Mouse (Mus musculus) small intestine, adult 2 months (tissue): ENCODE data around the gene Trim32.

ENCODE experiments used
- CTCF ChIP-seq: fragments of 200-500 bp; IDR thresholded peaks from 2 replicates; pipeline ENCODE4 v1.5.1; 2012; ENCODE audit warnings: low read depth, mild to moderate bottlenecking, control low read depth, inconsistent platforms, low read length, moderate library complexity, mixed read lengths; ENCODE audit not compliant: insufficient replicate concordance, insufficient read length; ENCODE audit errors: extremely low read depth
- POLR2A ChIP-seq: fragments of 200-500 bp; IDR thresholded peaks from 2 replicates; pipeline ENCODE4 v1.6.1; 2012; ENCODE audit warnings: low read depth, mild to moderate bottlenecking, control low read depth, inconsistent platforms, low read length, moderate library complexity

DNA sequence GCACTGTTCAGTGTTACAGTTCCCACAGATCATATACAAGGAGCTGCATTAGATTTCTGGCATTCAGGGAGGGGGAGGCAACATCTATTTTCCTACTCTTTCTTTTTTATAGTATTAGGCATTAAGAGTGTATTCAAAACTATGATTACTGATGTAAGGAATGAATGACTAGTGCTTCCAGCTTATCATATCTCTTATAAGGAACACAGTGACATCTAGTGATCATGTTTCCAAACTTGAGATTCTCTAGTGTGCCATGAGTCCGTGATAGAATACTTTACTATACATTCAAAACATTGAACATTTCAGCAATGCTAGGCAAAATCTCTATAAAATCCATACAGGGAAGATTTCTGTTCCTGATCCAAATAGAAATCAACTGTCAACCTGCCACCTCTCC is 24.5 kb upstream of the Trim32 start:
- TF ChIP-seq CTCF (no peak), POLR2A (no peak)
